Mouse (Mus musculus): ENCODE results near the gene Casd1.

- TF ChIP-seq CTCF (conservative IDR thresholded peaks at IDR 0.05; ENCODE audit: low read length) (no peak), NANOG (IDR thresholded peaks at IDR 0.05; ENCODE audit: borderline replicate concordance, low read length) (no peak)
Measured at GRCm38 (mm10) chr6:4590089-4590488, 10.6 kb upstream of the Casd1 start.

Data from E14TG2a.4 (cell line).